Mouse (Mus musculus) embryonic fibroblast, embryonic 13.5 days (primary cell): ENCODE data around the gene Adcyap1r1.

Experiments
- CTCF ChIP-seq: IDR thresholded peaks from 2 replicates; pipeline ENCODE4 v1.5.1; 2011; ENCODE audit warnings: mild to moderate bottlenecking, control low read depth, low read length, moderate library complexity, borderline replicate concordance; ENCODE audit not compliant: insufficient read depth
- POLR2A ChIP-seq: IDR thresholded peaks from 2 replicates; pipeline ENCODE4 v1.6.1; 2011; ENCODE audit warnings: low read depth, mild to moderate bottlenecking, control low read depth, low read length, moderate library complexity

DNA sequence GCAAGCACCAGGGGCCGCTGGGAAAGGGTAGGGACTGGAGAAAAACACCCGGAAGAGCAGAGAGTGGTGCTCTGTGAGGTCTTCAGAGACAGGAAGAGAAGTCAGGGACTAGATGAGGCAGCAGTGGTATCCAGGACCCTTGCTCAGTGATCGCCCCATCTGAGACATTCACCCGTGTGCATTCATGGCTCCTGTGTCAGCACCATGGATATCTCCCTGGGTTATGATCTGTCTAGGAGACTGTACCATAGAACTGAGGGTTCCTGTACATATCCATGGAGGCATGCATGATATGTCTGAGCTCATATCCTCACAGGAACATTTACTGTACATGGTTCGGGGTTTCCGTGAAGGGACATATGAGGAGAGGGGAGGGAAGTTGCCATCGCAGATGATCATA is 5.9 kb downstream of the Adcyap1r1 start:
- TF ChIP-seq POLR2A (no peak), CTCF (no peak)
